Mouse (Mus musculus) v-Abl transformed pro-B cells (cell line): ENCODE results near the gene Acsl6.

Source experiments
- in situ Hi-C, 2 experiments: fragments of 400-800 bp; cut with MboI; formaldehyde crosslinking; loops; one replicate each; pipeline ENCODE4 v1.15.1; 2025; ENCODE audit not compliant: unreplicated experiment in 2 of 2

The Acsl6 gene

DNA sequence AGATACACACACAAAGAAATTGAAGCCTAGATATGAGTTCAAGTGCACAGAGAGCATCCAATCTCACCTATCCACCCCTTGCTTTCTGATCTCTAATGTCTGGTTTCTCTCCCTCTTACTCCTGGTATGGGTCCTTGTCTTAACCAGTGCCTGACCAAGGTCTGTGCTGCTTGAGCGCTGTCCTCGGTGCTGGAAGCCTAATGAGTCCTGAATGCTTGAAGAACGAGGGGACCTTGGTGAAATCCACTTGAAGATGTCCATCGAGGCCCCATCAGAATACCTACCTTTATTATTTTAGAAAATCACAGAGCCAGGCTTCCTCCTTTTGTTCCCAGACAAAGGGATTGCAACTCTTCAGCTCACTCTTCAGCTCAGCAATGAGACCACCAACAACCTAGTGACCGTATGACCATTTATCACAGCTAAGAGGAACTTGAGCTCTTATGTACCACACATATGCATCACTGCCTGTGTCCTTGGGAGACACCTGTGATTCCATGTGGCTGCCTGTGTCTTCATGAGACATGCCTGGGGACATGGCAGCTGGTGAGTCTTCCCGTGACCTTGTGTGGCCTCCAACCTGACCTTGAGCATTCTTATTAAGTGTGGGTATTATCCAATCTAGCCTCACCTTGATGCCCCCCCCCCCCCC is 396 bp upstream of the Acsl6 start:
- in situ Hi-C loops = loop anchor here (10.0 to 25.0 kb wide), 4 partner anchors 232 to 622 kb away; no protein-coding TSS in a partner anchor

DNA sequence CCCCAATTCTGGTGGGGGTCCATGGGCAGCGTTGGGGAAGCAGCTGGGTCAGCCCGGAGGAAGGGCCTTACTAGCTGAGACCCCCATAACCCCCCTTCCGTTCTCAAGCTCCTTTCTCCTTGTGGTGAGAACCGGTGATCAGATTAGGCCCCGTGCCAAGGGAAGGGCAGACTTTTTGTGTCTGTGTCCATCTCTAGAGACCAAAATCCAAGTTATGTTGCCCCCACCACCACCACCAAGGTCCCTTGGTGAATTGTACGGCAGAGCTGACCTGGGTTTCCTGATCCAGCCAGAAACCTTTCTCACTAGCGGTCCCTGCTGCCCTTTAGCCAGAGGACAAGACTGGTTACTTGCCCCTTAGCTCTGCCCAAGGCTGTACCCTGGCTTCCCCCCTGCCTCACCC is 874 bp downstream of the Acsl6 start:
- in situ Hi-C loops = loop anchor here (10.0 to 25.0 kb wide), 4 partner anchors 230 to 620 kb away; no protein-coding TSS in a partner anchor

DNA sequence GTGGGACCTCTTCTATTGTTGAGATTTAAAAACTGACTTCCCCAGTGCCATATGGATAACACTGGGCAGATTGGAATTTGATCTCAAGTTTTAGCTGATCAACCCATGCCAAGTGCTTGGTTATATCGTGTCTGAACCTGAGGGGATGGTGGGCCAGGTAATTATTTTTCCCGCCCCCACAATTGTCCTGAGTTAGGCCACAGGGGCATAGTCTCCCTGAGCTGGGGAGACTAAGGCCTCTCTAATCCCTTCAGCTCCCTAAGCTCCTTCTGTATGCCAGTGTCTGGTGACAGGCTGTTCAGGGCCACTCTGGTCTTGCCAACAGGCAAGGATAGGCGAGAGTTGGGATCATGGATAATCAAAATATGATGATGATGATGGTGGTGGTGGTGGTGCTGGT is 1.7 kb downstream of the Acsl6 start:
- in situ Hi-C loops = loop anchor here (5.0 to 25.0 kb wide), 8 partner anchors 172 to 682 kb away; partner anchors contain the start of gene Lyrm7 (in 1 of the 2)

DNA sequence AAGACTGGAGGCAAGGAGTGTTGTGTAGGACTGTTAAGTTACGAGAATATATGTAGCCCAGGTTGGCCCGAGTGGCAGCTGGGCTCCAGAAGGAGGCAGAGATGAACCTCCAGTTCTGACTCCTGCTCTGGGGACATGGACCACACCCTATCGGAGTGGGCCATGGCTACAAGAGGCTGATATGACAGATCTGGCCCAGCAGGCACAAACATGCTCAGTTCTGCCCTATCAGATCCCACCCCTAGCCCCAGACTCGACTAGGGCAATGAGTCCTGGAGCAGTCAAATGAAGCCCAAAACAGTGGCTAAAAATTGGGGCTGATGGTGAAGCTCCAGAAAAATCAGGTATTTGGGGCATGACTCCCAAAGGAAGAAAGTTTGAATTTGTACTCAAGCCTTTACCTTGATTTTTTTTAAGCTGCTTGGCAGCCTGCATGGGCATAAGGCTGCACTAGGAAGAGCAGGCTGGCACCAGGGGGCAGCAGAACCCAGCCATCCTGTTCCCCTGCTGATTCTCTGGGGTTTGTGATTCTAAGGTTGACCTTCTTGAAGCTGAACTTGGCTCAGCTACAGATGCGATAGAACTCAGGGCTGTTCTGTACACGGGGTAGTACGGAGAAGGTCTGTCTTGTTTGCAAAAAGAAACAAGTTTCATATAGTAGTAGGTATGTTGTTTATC is 3.7 kb downstream of the Acsl6 start:
- in situ Hi-C loops = loop anchor here (5.0 to 25.0 kb wide), 8 partner anchors 170 to 680 kb away; partner anchors contain the start of gene Lyrm7 (in 1 of the 2)

DNA sequence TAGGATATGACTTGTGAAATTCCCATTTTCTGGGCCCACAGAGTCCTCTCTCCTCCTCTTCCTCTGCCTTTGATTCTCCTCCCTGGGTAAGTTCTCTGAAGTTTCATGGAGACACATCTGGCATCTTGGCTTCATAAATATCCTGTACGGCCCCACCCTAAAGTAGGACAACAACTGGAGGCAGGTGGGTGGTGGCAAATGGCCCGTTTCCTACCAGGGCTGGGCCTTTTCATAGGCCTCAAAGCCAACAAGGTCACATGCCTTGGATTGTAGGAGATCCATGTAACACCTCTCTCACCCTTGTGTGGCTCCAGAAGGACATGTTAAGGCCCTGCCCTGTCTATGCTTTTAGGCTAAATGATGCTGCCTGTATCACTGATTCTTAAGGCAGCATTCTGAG is 7.0 kb downstream of the Acsl6 start:
- in situ Hi-C loops = loop anchor here (25.0 kb wide), 2 partner anchors 327 to 352 kb away; no protein-coding TSS in a partner anchor

GRCm38 (mm10) chr11:54312021-54312420 is 8.4 kb downstream of the Acsl6 start:
- in situ Hi-C loops = loop anchor here (25.0 kb wide), 2 partner anchors 325 to 350 kb away; no protein-coding TSS in a partner anchor

DNA sequence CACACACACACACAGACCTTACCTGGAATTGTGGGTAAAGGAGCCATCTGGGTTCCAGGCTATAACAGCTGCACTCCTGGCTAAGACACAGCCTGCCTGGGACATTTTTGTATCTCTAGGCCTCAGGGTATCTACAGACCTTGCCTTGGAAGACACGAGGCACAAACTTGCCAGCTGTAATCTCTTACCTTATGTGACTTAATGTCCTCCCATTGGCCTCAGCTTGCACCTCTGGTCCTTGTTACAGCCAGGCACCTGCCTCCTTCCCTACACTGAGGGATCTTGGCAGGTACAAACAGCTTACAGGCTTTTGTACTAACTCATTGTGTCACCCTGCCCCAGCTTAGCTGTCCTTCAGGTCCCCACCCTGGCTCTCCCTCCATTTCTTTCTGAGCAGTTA is 9.0 kb downstream of the Acsl6 start:
- in situ Hi-C loops = loop anchor here (25.0 kb wide), 2 partner anchors 325 to 350 kb away; no protein-coding TSS in a partner anchor

DNA sequence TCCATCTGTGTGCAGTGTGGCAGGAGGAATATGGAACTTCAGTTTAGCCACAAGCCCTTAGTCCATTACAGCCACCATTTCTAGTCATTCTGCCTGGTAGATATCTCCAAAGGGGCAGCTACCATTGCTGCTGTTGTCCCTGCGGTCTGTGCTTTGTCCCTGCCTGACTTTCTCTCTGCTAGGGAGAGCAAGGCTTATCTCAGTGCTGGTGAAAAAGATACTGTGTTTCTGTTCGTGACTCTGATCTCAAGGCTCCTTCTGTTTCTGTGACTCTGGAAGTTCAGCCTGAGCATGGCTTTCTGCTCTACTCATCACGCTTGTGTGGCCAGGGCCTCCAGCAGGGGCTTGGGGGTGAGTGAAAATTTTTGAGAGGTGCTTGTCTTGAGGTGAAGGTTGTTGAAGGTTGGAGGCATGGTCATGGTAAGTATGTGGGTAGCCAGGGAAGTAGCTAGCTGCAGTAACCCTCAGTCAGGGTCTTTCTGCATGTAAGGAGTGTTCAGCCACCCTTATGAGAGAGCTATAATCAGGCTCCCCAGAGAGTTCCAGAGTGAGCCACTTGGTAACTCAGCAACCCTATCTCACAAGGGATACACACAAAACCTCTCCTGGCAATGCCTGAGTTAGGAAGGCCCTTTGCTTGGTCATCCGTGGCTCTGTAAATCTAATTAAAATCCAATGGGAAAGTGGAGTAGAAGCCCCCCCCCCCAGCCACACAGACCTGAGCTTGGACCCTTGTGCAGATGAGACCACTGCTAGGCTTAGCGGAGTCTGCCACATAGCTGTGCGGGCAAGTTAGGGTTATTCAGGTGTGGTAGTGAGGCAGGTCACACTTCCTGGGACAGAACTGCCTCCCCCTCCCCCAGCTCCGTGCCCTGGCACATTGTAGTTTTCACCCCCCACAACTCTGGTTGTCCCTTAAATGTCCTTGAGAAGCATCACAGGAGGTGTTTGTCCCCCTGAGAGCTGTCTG is 10.1 kb downstream of the Acsl6 start:
- in situ Hi-C loops = loop anchor here (25.0 kb wide), 2 partner anchors 324 to 349 kb away; no protein-coding TSS in a partner anchor

DNA sequence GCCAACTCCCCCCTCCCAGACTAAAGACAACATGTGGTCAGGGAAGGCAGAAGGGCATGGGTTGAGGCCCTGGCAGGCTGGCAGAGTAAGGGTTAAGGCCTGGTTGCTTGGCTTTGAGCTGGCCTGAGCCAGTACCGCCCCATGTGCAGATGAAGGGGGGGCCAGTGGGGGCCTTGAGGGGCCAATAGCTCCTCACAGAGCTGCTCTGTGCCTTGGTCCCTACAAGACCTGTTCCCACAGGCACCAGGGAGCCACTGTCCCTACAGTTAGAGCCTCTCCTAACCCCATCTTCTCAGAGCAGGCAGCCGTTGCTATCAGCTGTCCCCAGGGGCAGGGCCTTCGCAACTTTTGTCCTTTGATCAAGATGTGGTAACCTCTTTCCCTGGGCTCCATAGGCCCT is 11.1 kb downstream of the Acsl6 start:
- in situ Hi-C loops = loop anchor here (25.0 kb wide), 2 partner anchors 323 to 348 kb away; no protein-coding TSS in a partner anchor

DNA sequence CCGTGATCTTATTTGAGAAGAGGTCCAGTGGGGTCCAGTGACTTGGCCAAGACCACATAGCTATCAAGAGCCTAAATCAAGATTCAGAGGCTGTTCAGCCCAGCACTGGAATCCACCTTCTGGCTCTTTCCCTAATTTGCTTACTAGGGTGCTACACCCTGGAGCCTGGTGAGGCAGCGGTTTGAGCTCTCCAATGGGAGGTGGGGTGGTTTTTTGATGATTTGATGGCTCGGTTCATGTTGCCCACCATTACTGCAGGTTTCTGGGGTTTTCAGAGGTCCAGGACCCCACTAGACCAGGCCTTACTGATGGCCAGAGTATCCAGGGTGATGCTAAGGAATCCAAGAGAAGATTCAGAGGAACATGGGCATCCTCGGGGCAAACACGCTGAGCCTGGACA is 11.7 kb downstream of the Acsl6 start:
- in situ Hi-C loops = loop anchor here (25.0 kb wide), 2 partner anchors 322 to 347 kb away; no protein-coding TSS in a partner anchor

DNA sequence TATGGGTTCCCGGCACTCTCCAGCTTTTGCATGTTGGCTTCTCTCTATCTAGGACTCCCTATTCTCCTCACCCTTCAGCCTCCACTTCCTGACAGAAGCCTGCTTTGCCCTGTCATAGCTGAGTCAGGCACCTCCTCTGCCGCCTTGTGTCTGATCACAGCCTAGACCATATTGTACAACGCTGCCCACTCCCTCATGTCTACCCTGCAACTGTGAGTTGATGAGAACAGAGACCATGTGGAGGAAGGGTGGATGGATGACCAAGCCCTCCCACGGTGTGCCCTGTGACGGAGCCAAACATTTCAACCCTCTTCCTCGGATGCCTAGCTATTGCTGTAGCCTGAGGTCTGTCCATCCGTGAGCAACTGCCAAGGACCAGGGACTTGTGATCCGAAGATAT is 13.8 kb downstream of the Acsl6 start:
- in situ Hi-C loops = loop anchor here (25.0 kb wide), 2 partner anchors 320 to 345 kb away; no protein-coding TSS in a partner anchor

- in situ Hi-C loops = loop anchor here (25.0 kb wide), 2 partner anchors 320 to 345 kb away; no protein-coding TSS in a partner anchor
These were observed 14.2 kb downstream of the Acsl6 start for GRCm38 (mm10) chr11:54317795-54318194.

- in situ Hi-C loops = loop anchor here (25.0 kb wide), 2 partner anchors 315 to 340 kb away; no protein-coding TSS in a partner anchor
These were observed 18.4 kb downstream of the Acsl6 start for GRCm38 (mm10) chr11:54321802-54322532.

GRCm38 (mm10) chr11:54331463-54332183 is 28.0 kb downstream of the Acsl6 start:
- in situ Hi-C loops = no loop called here

GRCm38 (mm10) chr11:54336165-54336707 is 32.6 kb downstream of the Acsl6 start:
- in situ Hi-C loops = no loop called here

- in situ Hi-C loops = no loop called here
These were observed 40.1 kb downstream of the Acsl6 start for GRCm38 (mm10) chr11:54343703-54344102.

DNA sequence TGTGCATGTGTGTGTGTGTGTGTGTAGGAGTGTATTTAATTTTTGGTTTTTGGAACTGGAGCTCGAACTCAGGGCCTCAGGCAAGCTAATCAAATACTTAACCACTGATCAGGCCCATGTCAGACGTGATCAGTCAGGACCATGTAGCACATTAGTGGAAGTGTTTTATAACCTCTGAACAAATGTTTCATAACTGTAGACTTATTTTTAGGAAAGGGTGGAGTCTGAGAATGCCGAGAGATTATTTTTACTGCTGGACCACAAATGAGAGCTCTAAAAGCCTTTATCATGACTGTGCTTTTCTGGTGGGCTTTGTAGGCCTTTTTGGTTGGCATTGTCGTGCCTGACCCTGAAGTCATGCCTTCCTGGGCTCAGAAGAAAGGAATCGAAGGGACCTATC is 48.1 kb downstream of the Acsl6 start:
- in situ Hi-C loops = loop anchor here (10.0 kb wide), 3 partner anchors 123 to 353 kb away; no protein-coding TSS in a partner anchor

DNA sequence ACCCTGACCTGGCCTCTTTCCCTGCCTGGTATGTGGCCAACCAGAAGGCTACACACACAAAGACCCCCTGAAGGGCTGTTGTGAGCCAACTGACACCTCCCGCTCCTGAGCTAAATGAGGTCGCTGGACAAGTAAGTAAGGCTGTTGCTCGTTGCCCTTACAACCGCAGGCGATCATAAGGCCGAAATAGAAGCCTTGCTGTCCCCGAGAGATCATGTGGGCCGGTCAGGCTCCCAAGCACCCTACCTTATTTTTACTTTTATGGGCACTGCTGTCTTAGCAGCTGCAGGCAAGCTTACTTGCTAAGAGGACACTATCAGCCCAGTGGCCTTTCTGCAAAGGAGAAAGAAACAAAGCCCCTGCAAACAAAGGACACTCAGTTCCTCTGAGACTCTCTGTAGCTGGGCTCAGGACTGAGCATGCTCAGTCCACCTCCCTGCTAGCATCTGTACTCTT is 49.6 kb downstream of the Acsl6 start:
- in situ Hi-C loops = loop anchor here (10.0 kb wide), 3 partner anchors 122 to 352 kb away; no protein-coding TSS in a partner anchor
